Mouse (Mus musculus) midbrain, embryonic 14.5 days (tissue): ENCODE measurements around the gene Ppp2r5c. TPM values are rescaled to one million over a fixed set of nuclear protein-coding genes. Genes with fewer than 3 reads are reported as not detected.

Source experiments
- ATAC-seq: fragments of 200-750 bp; cut with Nextera tagmentation; 2 replicates; pipeline ENCODE4 v1.8.0; 2017; ENCODE audit warnings: moderate number of reproducible peaks, moderate library complexity; ENCODE audit not compliant: low FRiP score, low TSS enrichment
- DNase-seq: peaks from one replicate; pipeline ENCODE4 v3.0.0-alpha.2; 2015
- H3K27ac ChIP-seq: fragments of 300-500 bp; sonication (generic); replicated peaks from 2 replicates; pipeline ENCODE4 v1.5.1; 2014; ENCODE audit warnings: mild to moderate bottlenecking, low read depth, low read length, moderate library complexity
- H3K27me3 ChIP-seq: fragments of 300-500 bp; sonication (generic); 2 replicates; pipeline ENCODE4 v1.6.1; 2014; ENCODE audit warnings: low read length, control low read depth, mixed read lengths; ENCODE audit not compliant: control insufficient read depth, insufficient read depth
- H3K36me3 ChIP-seq: fragments of 300-500 bp; sonication (generic); 2 replicates; pipeline ENCODE4 v1.6.1; 2014; ENCODE audit warnings: low read length, control low read depth; ENCODE audit not compliant: control insufficient read depth, insufficient read depth
- H3K4me1 ChIP-seq: fragments of 300-500 bp; sonication (generic); 2 replicates; pipeline ENCODE4 v1.6.1; 2014; ENCODE audit warnings: mild to moderate bottlenecking, antibody characterized with exemption, low read length, control low read depth; ENCODE audit not compliant: control insufficient read depth, insufficient read depth
- H3K4me2 ChIP-seq: fragments of 300-500 bp; sonication (generic); 2 replicates; pipeline ENCODE4 v1.6.1; 2014; ENCODE audit warnings: mild to moderate bottlenecking, low read length, moderate library complexity
- H3K4me3 ChIP-seq: fragments of 300-500 bp; sonication (generic); replicated peaks from 2 replicates; pipeline ENCODE4 v1.5.1; 2014; ENCODE audit warnings: low read depth, low read length
- H3K9ac ChIP-seq: fragments of 300-500 bp; sonication (generic); replicated peaks from 2 replicates; pipeline ENCODE4 v1.6.1; 2014; ENCODE audit warnings: mild to moderate bottlenecking, low read length, moderate library complexity
- H3K9me3 ChIP-seq: fragments of 300-500 bp; sonication (generic); 2 replicates; pipeline ENCODE4 v1.6.1; 2016; ENCODE audit warnings: low read length, control low read depth, mixed read lengths; ENCODE audit not compliant: control insufficient read depth
- WGBS: fragments of 180-500 bp; shearing (Covaris S2); extraction: QIAGEN DNeasy Blood & Tissue Kit; methylation state at CpG from one replicate; pipeline ENCODE4 v1.1.7; 2014; 5-methylcytosine and 5-hydroxymethylcytosine counted together
- polyA plus RNA-seq: library from polyadenylated mRNA; unstranded; fragments of >200 nt; fragmentation: Nextera tagmentation; extraction: Ambion mirVana; gene quantifications from 2 replicates; pipeline ENCODE4 v1.2.1, GENCODE M21; 2014

The Ppp2r5c gene
- polyA plus RNA-seq, 1 experiment from 2014 or later, result 158 TPM

GRCm38 (mm10) chr12:110418735-110419350 is 28.1 kb upstream of the Ppp2r5c start:
- Histone ChIP-seq H3K36me3 (no peaks in the 10 kb centered on the region), H3K4me2 (no peak overlapping the region), H3K9me3 (no peaks in the 10 kb centered on the region), H3K4me1 (no peaks in the 10 kb centered on the region), H3K9ac (no peak overlapping the region), H3K4me3 (no peak overlapping the region), H3K27ac (no peak overlapping the region), H3K27me3 (no peaks in the 10 kb centered on the region)
- peak; percentile 90 for DNase-seq
- no peak for ATAC-seq
- 33% methylated on average over 8 of the region's 8 CpGs for WGBS

- no peak overlapping the region for H3K4me2 ChIP-seq
- DNase-seq, result no peak
- H3K4me1 ChIP-seq, result no peaks in the 10 kb centered on the region
- no peak overlapping the region for H3K4me3 ChIP-seq
- H3K9me3 ChIP-seq, result no peaks in the 10 kb centered on the region
- no peaks in the 10 kb centered on the region for H3K36me3 ChIP-seq
- no peak overlapping the region for H3K9ac ChIP-seq
- no peak overlapping the region for H3K27ac ChIP-seq
- no peak for ATAC-seq
- WGBS, result 56% methylated on average over 2 of the region's 2 CpGs
- H3K27me3 ChIP-seq, result no peaks in the 10 kb centered on the region
Observed at GRCm38 (mm10) chr12:110419879-110420278, 27.0 kb upstream of the Ppp2r5c start.

GRCm38 (mm10) chr12:110421361-110421760 is 25.6 kb upstream of the Ppp2r5c start:
- H3K9me3 ChIP-seq, result no peaks in the 10 kb centered on the region
- 56% methylated on average over 3 of the region's 3 CpGs for WGBS
- H3K9ac ChIP-seq, result no peak overlapping the region
- H3K4me3 ChIP-seq, result no peak overlapping the region
- no peaks in the 10 kb centered on the region for H3K27me3 ChIP-seq
- no peaks in the 10 kb centered on the region for H3K36me3 ChIP-seq
- DNase-seq (no peak), ATAC-seq (no peak)
- no peak overlapping the region for H3K27ac ChIP-seq
- H3K4me2 ChIP-seq, result no peak overlapping the region
- no peaks in the 10 kb centered on the region for H3K4me1 ChIP-seq

- Histone ChIP-seq H3K9ac (no peak overlapping the region), H3K4me3 (no peak overlapping the region), H3K27me3 (no peaks in the 10 kb centered on the region), H3K4me2 (no peak overlapping the region), H3K9me3 (no peaks in the 10 kb centered on the region), H3K4me1 (no peaks in the 10 kb centered on the region), H3K27ac (no peak overlapping the region), H3K36me3 (no peaks in the 10 kb centered on the region)
- 78% methylated on average over 5 of the region's 5 CpGs for WGBS
- DNase-seq (no peak), ATAC-seq (no peak)
Observed at GRCm38 (mm10) chr12:110424008-110424704, 22.8 kb upstream of the Ppp2r5c start.

- H3K27me3 ChIP-seq, result no peaks in the 10 kb centered on the region
- H3K4me3 ChIP-seq, result no peak overlapping the region
- ATAC-seq (no peak), DNase-seq (no peak)
- H3K27ac ChIP-seq, result no peak overlapping the region
- H3K36me3 ChIP-seq, result no peaks in the 10 kb centered on the region
- no peaks in the 10 kb centered on the region for H3K9me3 ChIP-seq
- 0 out of 2 replicates have a peak, but pooled peaks cover 4% of the 10 kb centered on the region for H3K4me1 ChIP-seq
- H3K9ac ChIP-seq, result no peak overlapping the region
- H3K4me2 ChIP-seq, result no peak overlapping the region
- 86% methylated on average over 13 of the region's 13 CpGs for WGBS
Observed at GRCm38 (mm10) chr12:110426417-110427010, 20.4 kb upstream of the Ppp2r5c start.

GRCm38 (mm10) chr12:110429340-110429973 is 17.5 kb upstream of the Ppp2r5c start:
- no peak overlapping the region for H3K4me2 ChIP-seq
- H3K4me3 ChIP-seq, result no peak overlapping the region
- H3K9ac ChIP-seq, result no peak overlapping the region
- H3K27me3 ChIP-seq, result no peaks in the 10 kb centered on the region
- 66% methylated on average over 12 of the region's 12 CpGs for WGBS
- no peaks in the 10 kb centered on the region for H3K9me3 ChIP-seq
- ATAC-seq (no peak), DNase-seq (peak; percentile 12)
- peak overlapping the region; percentile 20; the same call in 1 of the 2 replicates for H3K27ac ChIP-seq
- H3K4me1 ChIP-seq, result 0 out of 2 replicates have a peak, but pooled peaks cover 4% of the 10 kb centered on the region
- H3K36me3 ChIP-seq, result no peaks in the 10 kb centered on the region

- Histone ChIP-seq H3K27ac (peak overlapping the region; percentile 20; the same call in 1 of the 2 replicates), H3K36me3 (no peaks in the 10 kb centered on the region), H3K4me1 (0 out of 2 replicates have a peak, but pooled peaks cover 4% of the 10 kb centered on the region), H3K4me2 (no peak overlapping the region), H3K9ac (0 out of 2 replicates have a peak overlapping the region, but pooled peaks have one; percentile 9), H3K9me3 (no peaks in the 10 kb centered on the region), H3K4me3 (no peak overlapping the region), H3K27me3 (no peaks in the 10 kb centered on the region)
- ATAC-seq (no peak), DNase-seq (peak; percentile 40)
- WGBS, result 32% methylated on average over 10 of the region's 10 CpGs
Observed at GRCm38 (mm10) chr12:110429990-110430389, 16.9 kb upstream of the Ppp2r5c start.

GRCm38 (mm10) chr12:110431805-110432204 is 15.1 kb upstream of the Ppp2r5c start:
- H3K9ac ChIP-seq, result no peak overlapping the region

More at GRCm38 (mm10) chr12:110431805-110432204, 15.1 kb upstream of the Ppp2r5c start:
- H3K4me3 ChIP-seq, result no peak overlapping the region
- no peak for ATAC-seq
- H3K9me3 ChIP-seq, result no peaks in the 10 kb centered on the region
- peak; percentile 9 for DNase-seq
- H3K36me3 ChIP-seq, result no peaks in the 10 kb centered on the region
- no peak overlapping the region for H3K4me2 ChIP-seq
- H3K4me1 ChIP-seq, result 0 out of 2 replicates have a peak, but pooled peaks cover 4% of the 10 kb centered on the region
- H3K27me3 ChIP-seq, result no peaks in the 10 kb centered on the region
- WGBS, result 63% methylated on average over 7 of the region's 7 CpGs
- H3K27ac ChIP-seq, result no peak overlapping the region
